Mouse (Mus musculus) hindbrain, embryonic 13.5 days (tissue): Measurements from ENCODE around the gene Nuak1. TPM values are rescaled to one million over a fixed set of nuclear protein-coding genes. Genes with fewer than 3 reads are reported as not detected.

Experiments
- ATAC-seq: fragments of 200-750 bp; cut with Nextera tagmentation; 2 replicates; pipeline ENCODE4 v1.8.0; 2017; ENCODE audit warnings: moderate TSS enrichment; ENCODE audit not compliant: low FRiP score
- H3K27ac ChIP-seq: fragments of 300-500 bp; sonication (generic); 2 replicates; pipeline ENCODE4 v1.5.1; 2015; ENCODE audit warnings: inconsistent platforms, mild to moderate bottlenecking, moderate library complexity
- H3K27me3 ChIP-seq: fragments of 300-500 bp; sonication (generic); 2 replicates; pipeline ENCODE4 v1.6.1; 2015; ENCODE audit warnings: mild to moderate bottlenecking, inconsistent platforms
- H3K36me3 ChIP-seq: fragments of 300-500 bp; sonication (generic); 2 replicates; pipeline ENCODE4 v1.6.1; 2015; ENCODE audit warnings: mild to moderate bottlenecking, inconsistent platforms
- H3K4me1 ChIP-seq: fragments of 300-500 bp; sonication (generic); replicated peaks from 2 replicates; pipeline ENCODE4 v1.6.1; 2015; ENCODE audit warnings: inconsistent platforms
- H3K4me2 ChIP-seq: fragments of 300-500 bp; sonication (generic); 2 replicates; pipeline ENCODE4 v1.6.1; 2015; ENCODE audit warnings: inconsistent platforms, mild to moderate bottlenecking, moderate library complexity
- H3K4me3 ChIP-seq: fragments of 300-500 bp; sonication (generic); 2 replicates; pipeline ENCODE4 v1.5.1; 2015; ENCODE audit warnings: mild to moderate bottlenecking, inconsistent platforms
- H3K9ac ChIP-seq: fragments of 300-500 bp; sonication (generic); 2 replicates; pipeline ENCODE4 v1.6.1; 2015; ENCODE audit warnings: mild to moderate bottlenecking, inconsistent platforms
- H3K9me3 ChIP-seq: fragments of 300-500 bp; sonication (generic); 2 replicates; pipeline ENCODE4 v1.6.1; 2016; ENCODE audit warnings: inconsistent platforms
- WGBS: fragments of 180-500 bp; shearing (Covaris S2); methylation state at CpG from one replicate; pipeline ENCODE4 v1.1.7; 2015; 5-methylcytosine and 5-hydroxymethylcytosine counted together
- polyA plus RNA-seq: library from polyadenylated mRNA; unstranded; fragments of >200 nt; fragmentation: Nextera tagmentation; extraction: Ambion mirVana; gene quantifications from 2 replicates; pipeline ENCODE4 v1.2.1, GENCODE M21; 2015

The Nuak1 gene
- polyA plus RNA-seq, 1 experiment from 2014 or later: 4.6 TPM

DNA sequence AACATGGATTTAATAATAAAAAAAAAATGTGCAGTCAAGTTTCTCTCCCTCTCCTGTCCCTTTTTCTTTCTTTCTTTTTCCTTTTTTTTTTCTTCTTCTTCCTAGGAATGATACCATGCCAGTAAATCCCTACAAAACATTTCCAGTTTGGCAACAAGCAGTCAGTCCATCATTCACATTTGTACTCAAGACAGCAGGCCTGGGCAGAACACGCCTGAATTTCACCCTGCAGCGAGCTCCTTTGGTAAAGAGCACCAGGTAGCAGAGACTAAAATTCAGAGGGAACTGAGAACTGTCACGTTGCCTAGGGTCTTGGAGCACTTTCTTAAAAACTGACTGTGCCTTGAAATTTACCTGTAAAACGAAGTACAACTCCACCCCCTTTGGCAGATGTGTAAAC lies 69.2 kb downstream of the Nuak1 start:
- Histone ChIP-seq H3K36me3 (peaks cover 32% of the 10 kb centered on the region), H3K4me3 (no peak overlapping the region), H3K27me3 (no peaks in the 10 kb centered on the region), H3K4me1 (peaks cover 23% of the 10 kb centered on the region), H3K27ac (peak overlapping the region; percentile 70), H3K4me2 (no peak overlapping the region), H3K9ac (no peak overlapping the region), H3K9me3 (no peaks in the 10 kb centered on the region)
- ATAC-seq: no peak
- WGBS: 65% methylated on average over 4 of the region's 4 CpGs

DNA sequence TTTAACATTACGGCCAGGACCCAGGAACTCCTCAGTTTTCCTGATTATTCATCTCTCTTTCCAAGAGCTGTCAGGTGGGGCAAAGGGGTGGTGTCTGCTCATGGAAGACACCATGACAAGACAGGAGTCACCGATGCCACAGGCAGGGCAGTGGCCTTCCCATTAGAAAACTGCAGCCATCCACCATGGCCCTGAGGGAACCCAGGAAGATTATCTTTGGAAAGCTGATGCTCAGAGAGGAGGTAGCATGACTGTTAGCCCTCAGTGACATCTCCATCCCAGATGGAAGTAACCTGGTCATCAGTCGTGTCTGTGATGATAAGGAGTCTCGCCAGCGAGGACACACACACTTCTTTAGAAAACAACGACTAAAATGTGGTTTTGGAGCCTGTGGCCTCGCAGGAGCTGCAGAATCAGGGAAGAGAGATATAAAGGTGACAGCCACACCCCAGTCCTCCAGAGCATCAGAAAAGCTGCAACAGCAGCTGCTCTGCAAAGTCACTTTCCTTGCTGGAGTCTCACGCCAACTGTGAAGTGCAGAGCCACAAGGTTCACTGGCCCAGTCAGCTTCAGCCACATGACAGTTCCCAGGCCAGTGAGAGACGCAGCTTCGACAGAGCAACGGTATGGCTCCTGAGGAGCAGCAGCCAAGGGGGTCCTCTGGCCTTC lies 70.6 kb downstream of the Nuak1 start:
- no peak overlapping the region for H3K4me3 ChIP-seq
- H3K9ac ChIP-seq: no peak overlapping the region
- H3K4me1 ChIP-seq: peaks cover 23% of the 10 kb centered on the region
- WGBS: 92% methylated on average over 11 of the region's 11 CpGs
- no peak for ATAC-seq
- H3K27ac ChIP-seq: no peak overlapping the region
- no peaks in the 10 kb centered on the region for H3K9me3 ChIP-seq
- H3K27me3 ChIP-seq: no peaks in the 10 kb centered on the region
- no peak overlapping the region for H3K4me2 ChIP-seq
- peaks cover 21% of the 10 kb centered on the region for H3K36me3 ChIP-seq

DNA sequence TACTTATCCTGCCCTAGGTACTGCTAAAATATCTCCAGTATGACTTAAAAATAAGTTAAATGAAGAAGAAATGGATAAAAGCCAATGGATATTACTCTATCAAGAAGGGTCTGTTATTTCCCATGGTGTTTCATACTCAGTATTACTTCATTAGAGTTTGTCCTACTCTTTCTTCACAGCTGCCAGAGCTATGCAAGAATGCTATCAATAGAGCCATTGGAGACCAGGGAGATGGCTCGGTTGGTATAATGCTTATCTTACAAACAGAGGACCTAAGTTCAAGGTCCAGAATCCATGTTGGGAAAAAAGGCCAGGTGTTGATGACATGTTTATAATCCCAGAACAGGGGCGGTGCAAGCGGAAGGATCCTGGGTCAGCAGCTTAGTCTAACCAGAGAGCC lies 72.2 kb downstream of the Nuak1 start:
- no peak overlapping the region for H3K4me2 ChIP-seq
- peaks cover 7% of the 10 kb centered on the region; the same call in 1 of the 2 replicates for H3K36me3 ChIP-seq
- peaks cover 20% of the 10 kb centered on the region for H3K4me1 ChIP-seq
- H3K27me3 ChIP-seq: no peaks in the 10 kb centered on the region
- H3K27ac ChIP-seq: no peak overlapping the region
- H3K9ac ChIP-seq: no peak overlapping the region
- H3K4me3 ChIP-seq: no peak overlapping the region
- 94% methylated on average over 3 of the region's 3 CpGs for WGBS
- H3K9me3 ChIP-seq: no peaks in the 10 kb centered on the region
- no peak for ATAC-seq

DNA sequence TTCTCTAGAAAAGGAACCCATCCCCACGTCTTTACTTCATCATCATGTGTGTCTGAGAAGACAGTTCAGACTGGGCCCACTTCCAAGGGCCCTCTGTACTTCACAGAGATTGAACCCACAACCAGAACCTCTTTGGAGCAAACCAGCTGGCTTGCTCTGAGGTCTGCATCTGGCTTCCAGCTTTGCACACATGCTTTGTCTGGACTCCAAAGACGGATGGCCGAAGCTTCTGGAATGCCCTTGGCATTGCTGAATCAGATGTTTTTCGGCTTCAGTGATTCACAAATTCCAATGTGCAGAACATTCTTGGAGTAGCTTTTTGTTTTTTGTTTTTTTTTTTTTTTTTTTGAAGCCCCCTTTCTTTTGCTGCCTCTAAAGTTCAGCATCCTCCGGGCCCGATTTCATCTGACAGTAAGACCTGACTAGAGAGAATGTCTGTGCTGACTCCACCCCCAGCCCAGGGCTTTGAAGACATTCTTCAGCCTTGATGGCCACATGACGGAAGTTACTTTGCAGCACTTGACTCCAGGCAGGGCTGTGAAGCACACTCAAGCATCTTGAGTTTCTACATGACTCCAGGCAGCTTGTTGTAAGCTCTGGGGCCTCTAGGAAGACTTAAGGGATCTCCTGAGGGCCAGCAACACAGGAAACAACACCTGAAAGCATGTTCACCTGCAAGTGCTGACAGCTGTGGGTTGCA lies 75.1 kb downstream of the Nuak1 start:
- no peak for ATAC-seq
- WGBS: 84% methylated on average over 7 of the region's 7 CpGs
- Histone ChIP-seq H3K4me3 (no peak overlapping the region), H3K9me3 (no peaks in the 10 kb centered on the region), H3K9ac (no peak overlapping the region), H3K4me1 (no peaks in the 10 kb centered on the region), H3K27ac (no peak overlapping the region), H3K36me3 (peaks cover 7% of the 10 kb centered on the region; the same call in 1 of the 2 replicates), H3K27me3 (no peaks in the 10 kb centered on the region), H3K4me2 (no peak overlapping the region)

DNA sequence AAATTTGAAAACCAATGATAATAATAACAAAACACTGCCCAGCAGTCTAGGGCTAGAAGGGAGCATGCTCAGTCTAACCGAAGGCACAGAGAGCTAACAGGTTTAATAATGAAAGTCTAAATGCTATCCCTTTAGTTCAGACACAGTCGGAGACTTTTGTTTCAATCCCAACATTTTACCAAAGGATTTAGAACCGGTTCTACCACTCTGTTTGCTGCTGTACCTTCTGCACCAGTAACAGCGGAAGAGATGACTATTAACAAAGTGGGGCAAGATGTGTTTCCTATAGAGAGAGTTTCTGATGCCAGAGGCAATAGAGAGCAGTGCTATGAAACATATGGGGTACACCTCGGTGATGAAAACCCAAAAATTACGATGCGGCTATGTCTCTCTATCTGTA lies 76.6 kb downstream of the Nuak1 start:
- 90% methylated on average over 7 of the region's 7 CpGs for WGBS
- Histone ChIP-seq H3K4me3 (no peak overlapping the region), H3K9ac (no peak overlapping the region), H3K27me3 (no peaks in the 10 kb centered on the region), H3K4me1 (no peaks in the 10 kb centered on the region), H3K36me3 (no peaks in the 10 kb centered on the region), H3K9me3 (no peaks in the 10 kb centered on the region), H3K4me2 (no peak overlapping the region), H3K27ac (no peak overlapping the region)
- no peak for ATAC-seq

DNA sequence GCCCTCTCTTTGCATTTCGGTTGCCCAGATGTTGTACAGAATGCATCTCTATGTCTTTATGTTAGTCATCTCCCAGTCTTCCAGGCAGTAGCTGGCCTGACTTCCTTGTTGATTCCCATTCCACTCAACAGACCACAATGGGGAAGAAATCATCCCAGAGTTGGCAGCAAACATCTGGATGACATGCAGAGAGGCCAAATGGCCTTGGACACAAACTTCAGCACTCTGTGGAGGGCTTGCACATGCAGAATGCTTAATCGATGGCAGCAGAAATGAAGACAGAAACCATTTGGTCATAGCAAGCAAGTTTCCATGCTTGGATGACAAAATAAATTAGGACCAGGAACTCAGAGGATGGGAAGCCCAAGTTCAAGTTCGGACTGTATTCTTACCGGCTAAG lies 79.4 kb downstream of the Nuak1 start:
- WGBS: 92% methylated on average over 4 of the region's 4 CpGs
- no peaks in the 10 kb centered on the region for H3K27me3 ChIP-seq
- no peak overlapping the region for H3K4me2 ChIP-seq
- no peak overlapping the region for H3K4me3 ChIP-seq
- H3K9ac ChIP-seq: no peak overlapping the region
- ATAC-seq: no peak
- H3K36me3 ChIP-seq: no peaks in the 10 kb centered on the region
- no peaks in the 10 kb centered on the region for H3K9me3 ChIP-seq
- H3K4me1 ChIP-seq: no peaks in the 10 kb centered on the region
- H3K27ac ChIP-seq: no peak overlapping the region

DNA sequence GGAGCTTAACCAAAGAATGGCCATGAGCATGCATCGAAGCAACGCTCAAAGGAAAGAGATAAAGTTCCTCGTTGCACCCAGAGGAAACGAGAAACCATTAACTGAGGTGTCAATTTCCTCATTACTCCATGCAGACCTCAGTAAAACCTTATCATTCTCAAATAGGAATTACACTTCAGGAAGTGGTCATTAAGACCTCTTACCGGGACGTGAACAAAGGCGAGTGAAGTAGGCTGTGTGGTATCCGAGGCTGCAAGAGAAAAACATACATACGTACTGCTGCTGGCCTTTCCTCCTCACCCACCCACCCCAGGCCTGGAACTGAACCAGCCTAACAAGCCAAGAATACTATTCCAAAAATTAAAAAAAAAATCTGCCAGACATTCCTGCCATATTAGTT lies 80.0 kb downstream of the Nuak1 start:
- H3K4me2 ChIP-seq: no peak overlapping the region
- H3K36me3 ChIP-seq: no peaks in the 10 kb centered on the region
- WGBS: 90% methylated on average over 9 of the region's 9 CpGs
- no peak for ATAC-seq
- H3K9ac ChIP-seq: no peak overlapping the region
- H3K27me3 ChIP-seq: no peaks in the 10 kb centered on the region
- no peaks in the 10 kb centered on the region for H3K9me3 ChIP-seq
- no peaks in the 10 kb centered on the region for H3K4me1 ChIP-seq
- H3K27ac ChIP-seq: no peak overlapping the region
- H3K4me3 ChIP-seq: no peak overlapping the region

DNA sequence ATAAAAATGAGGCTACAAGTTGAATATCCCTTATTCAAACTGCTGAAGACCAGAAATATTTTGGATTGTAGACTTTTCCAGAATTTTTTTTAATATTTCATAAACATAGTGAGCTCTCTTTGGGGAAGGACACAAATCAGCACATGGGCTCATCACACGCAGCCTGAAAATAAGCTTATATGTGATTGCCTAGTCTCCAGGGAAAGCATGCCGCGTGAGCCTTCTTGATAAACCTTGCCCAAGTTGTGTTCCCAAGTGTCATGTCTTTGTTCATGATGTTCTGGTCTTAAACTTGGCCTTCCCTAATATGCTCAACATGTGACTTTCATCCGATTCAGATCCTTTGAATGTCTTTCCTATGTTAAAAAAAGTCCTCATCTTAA lies 81.7 kb downstream of the Nuak1 start:
- Histone ChIP-seq H3K4me2 (no peak overlapping the region), H3K9ac (no peak overlapping the region), H3K27ac (no peak overlapping the region), H3K27me3 (no peaks in the 10 kb centered on the region), H3K36me3 (no peaks in the 10 kb centered on the region), H3K4me1 (no peaks in the 10 kb centered on the region), H3K4me3 (no peak overlapping the region), H3K9me3 (no peaks in the 10 kb centered on the region)
- WGBS: 93% methylated on average over 4 of the region's 4 CpGs
- no peak for ATAC-seq

DNA sequence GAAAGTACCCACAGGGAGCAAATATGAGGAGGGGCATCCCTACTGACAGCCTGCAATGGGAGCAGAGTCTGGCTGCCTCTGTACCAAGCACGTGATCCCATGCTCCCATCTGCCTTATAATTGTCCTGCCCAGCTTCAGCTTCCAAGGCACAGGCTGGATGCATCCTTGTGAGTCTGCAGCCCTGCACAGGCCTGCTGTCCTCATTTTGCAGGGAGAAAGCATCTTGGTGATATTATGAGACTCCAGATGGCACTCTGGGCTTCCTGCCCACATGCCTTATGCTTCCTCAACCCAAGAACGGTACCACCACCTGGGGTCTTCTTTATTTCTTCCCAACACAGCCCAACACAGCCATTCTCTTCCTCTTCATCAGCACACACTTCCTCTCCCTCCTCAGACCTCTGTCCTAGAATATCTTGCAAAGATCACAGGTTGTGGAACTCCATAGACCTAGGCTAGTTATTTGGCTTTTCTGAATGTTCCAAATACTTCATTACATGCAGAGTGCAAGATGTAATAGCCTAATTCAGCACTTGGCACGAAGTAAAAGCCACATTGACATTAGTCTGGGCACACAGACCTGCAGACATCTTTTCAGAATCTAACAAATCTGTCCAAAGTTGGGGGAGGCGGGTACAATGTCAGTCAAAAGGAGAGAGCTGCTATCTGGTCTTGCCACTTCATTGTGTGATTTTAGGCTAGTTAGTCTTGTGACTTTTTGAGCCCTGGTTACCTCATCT lies 82.2 kb downstream of the Nuak1 start:
- Histone ChIP-seq H3K36me3 (no peaks in the 10 kb centered on the region), H3K27ac (peak overlapping the region; percentile 49)
- peak; percentile 84 for ATAC-seq

DNA sequence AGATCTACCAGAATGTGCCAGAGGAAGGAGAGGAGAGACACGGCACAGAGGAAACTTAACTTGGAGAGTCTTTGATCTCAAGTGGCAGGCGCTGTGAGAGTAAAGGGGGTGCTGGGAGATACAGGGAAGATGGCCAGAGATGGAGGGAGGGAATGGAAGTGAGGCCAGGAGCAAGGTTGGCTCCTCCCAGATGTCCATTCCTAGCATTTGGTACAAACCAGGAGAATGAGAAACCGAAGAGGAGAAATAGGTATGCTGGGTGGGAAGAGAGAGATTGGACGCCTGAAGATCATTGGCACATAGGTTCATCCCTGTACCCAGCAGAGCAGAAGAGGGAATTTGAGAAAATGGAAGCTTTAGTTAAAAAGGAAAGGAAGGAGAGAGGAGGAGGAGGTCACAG lies 82.8 kb downstream of the Nuak1 start:
- ATAC-seq: no peak
- Histone ChIP-seq H3K4me2 (no peak overlapping the region), H3K4me3 (no peak overlapping the region), H3K27me3 (no peaks in the 10 kb centered on the region), H3K36me3 (no peaks in the 10 kb centered on the region), H3K27ac (peak overlapping the region; percentile 49), H3K9ac (no peak overlapping the region), H3K4me1 (no peaks in the 10 kb centered on the region), H3K9me3 (no peaks in the 10 kb centered on the region)
- 91% methylated on average over 4 of the region's 4 CpGs for WGBS

More for the DNA sequence above, 82.2 kb downstream of the Nuak1 start:
- Histone ChIP-seq H3K4me1 (no peaks in the 10 kb centered on the region), H3K9me3 (no peaks in the 10 kb centered on the region), H3K9ac (no peak overlapping the region), H3K4me2 (no peak overlapping the region), H3K27me3 (no peaks in the 10 kb centered on the region), H3K4me3 (no peak overlapping the region)
- 55% methylated on average over 4 of the region's 4 CpGs for WGBS

DNA sequence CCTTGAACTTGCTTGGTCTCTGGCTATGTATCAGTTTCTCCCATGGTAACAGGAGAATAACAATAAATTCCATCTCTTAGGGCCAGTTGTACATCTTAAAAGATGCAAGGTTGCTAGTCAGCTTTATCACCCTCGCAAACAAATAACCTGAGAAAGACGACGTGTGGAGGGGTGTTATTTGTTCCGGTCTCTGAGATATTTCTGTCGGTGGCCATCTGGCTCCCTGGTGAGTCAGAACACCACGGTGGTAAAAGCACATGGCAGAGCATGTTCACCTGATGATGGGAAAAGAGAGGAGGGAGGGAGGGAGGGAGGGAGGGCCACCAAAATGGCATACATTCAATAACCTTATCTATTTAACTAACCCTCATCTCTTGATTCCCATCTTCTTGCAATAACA lies 86.1 kb downstream of the Nuak1 start:
- Histone ChIP-seq H3K4me2 (no peak overlapping the region), H3K9me3 (no peaks in the 10 kb centered on the region), H3K27me3 (no peaks in the 10 kb centered on the region), H3K36me3 (no peaks in the 10 kb centered on the region), H3K4me3 (no peak overlapping the region), H3K9ac (no peak overlapping the region), H3K27ac (no peak overlapping the region), H3K4me1 (no peaks in the 10 kb centered on the region)
- no peak for ATAC-seq
- WGBS: 72% methylated on average over 6 of the region's 6 CpGs

DNA sequence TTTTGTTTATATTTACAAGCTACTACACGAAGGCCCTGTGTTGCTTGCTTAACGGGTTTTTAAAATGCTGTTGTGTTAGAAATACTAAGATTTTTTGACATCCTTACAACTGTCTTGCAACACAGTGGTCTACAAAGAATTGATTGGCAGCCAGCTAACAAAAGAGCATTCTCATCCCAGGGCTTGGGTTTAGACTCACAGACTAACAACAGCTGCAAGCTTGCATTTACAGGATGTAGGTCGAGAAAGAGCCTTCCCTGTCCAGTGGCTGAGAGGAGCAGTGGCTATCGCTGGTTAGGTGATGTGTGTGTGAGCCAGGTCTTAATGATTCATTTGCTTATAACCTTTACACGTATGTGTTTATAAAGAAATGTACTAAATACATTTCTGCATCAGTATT lies 94.7 kb downstream of the Nuak1 start:
- Histone ChIP-seq H3K27ac (no peak overlapping the region), H3K9ac (no peak overlapping the region), H3K27me3 (no peaks in the 10 kb centered on the region), H3K9me3 (no peaks in the 10 kb centered on the region), H3K4me3 (no peak overlapping the region), H3K36me3 (no peaks in the 10 kb centered on the region), H3K4me2 (no peak overlapping the region), H3K4me1 (0 out of 2 replicates have a peak, but pooled peaks cover 4% of the 10 kb centered on the region)
- 62% methylated on average over 5 of the region's 5 CpGs for WGBS
- ATAC-seq: no peak
